Mouse (Mus musculus) brain, embryonic 14.5 days (tissue): ENCODE data around the gene Ugt1a8.

Source experiments
- CTCF ChIP-seq: fragments of 200-500 bp; IDR thresholded peaks from 2 replicates; pipeline ENCODE4 v1.5.1; 2012; ENCODE audit warnings: inconsistent platforms, mild to moderate bottlenecking, moderate library complexity, borderline replicate concordance; ENCODE audit not compliant: insufficient read depth, insufficient read length; ENCODE audit errors: extremely low read depth
- POLR2A ChIP-seq: fragments of 200-500 bp; IDR thresholded peaks from 2 replicates; pipeline ENCODE4 v1.6.1; 2012; ENCODE audit warnings: mild to moderate bottlenecking, inconsistent platforms, borderline replicate concordance; ENCODE audit not compliant: poor library complexity, insufficient read depth, insufficient read length, severe bottlenecking; ENCODE audit errors: extremely low read depth

- TF ChIP-seq CTCF (no peak), POLR2A (no peak)
Measured at GRCm38 (mm10) chr1:88233421-88234247, 146.0 kb downstream of the Ugt1a8 start.
